Mouse (Mus musculus) layer of hippocampus, postnatal 10 days (tissue): Measurements from ENCODE around the gene Tec. TPM values are rescaled to one million over a fixed set of nuclear protein-coding genes. Genes with fewer than 3 reads are reported as not detected.

Experiments
- DNase-seq, 2 experiments: peaks; one replicate each; pipeline ENCODE4 v3.0.0; 2021; ENCODE audit warnings: low spot score in 2 of 2
- total RNA-seq, 2 experiments: library from RNA; stranded (reverse); gene quantifications; 2 replicates each; pipeline ENCODE4 v1.2.3; 2021

Gene Tec
- total RNA-seq, 2 experiments from 2014 or later, result 2.1 to 2.4 TPM

DNA sequence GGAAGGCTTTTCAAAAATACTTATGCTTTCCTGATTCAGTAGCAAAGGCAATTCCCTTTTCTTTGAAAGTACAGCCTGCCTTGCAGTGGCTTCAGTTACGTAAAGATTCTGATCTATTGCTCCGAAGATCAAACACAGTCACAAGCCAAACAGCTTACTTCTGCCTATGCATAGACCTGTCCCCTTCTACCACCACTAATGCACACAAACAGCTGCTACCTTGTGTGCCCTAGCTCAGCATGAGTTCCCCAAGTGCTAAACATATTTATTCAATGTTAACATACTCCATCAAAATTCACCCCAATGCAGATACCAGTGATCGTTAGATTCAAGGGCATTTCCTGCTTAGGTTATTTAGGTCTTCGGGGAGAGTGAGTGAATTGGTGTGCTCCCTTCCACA is 121.8 kb downstream of the Tec start:
- no peak for DNase-seq

DNA sequence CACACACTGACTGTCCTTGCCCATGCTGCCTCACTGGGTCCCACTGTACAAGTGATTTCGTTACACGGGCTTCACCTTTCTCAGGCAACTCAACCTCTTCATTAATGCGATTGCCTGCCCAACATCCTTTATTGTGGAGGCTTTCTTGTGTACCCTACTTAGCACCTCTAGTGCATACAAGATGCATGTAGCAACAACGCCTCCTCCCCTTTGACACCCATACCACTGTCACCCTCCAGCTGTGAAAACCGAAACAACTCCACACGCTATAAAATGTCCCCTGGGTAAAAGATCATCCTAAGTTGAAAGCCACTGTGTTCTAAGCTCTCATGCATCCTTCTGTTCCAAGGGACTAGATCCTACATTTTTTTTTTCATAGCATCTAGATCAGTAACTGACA is 125.2 kb downstream of the Tec start:
- no peak for DNase-seq

DNA sequence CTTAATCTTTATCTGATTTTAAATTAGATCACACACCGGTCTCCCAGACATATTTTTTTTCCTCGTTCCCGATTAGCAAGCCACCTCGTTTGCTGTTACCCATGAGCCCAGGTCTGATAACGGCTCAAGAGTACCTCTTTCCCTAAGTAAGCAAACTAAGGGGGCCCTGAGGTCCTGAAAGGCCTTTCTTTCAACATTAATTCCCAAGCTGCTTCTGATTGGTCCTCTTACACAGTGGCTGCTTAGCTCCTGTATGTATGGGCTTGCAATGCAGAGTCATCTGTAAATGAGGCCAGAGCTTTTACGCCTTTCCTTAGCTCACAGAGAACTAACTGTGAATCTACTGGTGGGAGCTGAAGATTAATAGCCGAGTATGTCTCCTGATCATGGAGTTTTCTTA is 131.4 kb downstream of the Tec start:
- DNase-seq, result no peak

DNA sequence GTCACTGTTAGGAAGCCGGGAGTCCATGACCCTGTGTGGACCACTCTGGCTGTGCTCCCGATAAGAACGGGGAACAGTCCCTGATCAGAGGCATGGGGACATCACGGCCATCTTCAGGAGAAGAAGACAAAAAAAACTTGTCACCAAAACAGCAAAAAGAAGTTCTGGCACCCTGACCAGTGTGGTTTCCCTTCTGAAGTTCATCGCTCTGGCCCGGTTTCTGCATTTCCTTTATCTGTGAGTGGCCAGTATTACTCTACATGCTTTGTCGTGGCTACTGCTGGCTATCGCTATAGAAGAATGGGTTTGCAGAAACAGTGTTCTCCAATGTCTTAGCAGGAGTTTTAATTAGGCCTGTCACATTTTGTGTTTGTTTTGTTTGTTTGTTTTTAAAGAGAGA is 131.8 kb downstream of the Tec start:
- no peak for DNase-seq

DNA sequence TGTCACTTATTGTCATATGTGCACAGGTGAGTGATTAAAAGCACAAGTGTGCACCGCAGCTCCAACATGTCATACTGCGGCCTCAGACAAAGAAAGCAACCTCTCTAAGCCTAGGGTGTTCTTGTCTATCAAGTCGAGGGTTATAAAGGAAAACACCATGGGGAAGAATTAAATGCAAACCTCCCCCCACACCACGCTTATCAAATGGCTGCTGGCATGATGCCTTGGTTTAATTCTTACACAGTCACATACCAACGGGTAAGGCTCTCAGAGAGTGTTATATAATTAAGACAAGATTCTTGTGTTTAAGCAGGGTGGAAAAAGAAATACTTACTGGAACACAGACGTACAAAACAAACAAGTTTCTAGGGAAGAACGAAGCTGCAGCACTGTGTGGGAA is 132.5 kb downstream of the Tec start:
- DNase-seq, result no peak

DNA sequence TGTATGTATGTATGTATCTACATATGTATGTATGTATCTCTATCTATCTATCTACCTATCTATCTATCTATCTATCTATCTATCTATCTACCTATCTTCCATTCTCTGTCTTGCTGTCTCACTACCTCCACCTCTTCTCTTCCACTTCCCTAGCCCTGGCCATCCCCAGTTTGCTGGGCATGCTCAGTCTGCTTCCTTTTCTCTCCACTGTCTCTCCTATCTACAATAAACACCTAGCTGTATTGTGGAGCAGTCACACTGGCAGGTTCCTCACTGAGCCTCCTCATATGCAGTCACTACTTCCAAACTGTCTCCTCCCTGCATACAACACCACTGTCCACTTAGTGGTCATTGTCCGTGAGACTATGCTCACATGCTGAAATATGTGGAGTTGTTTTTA is 135.4 kb downstream of the Tec start:
- DNase-seq, result no peak

DNA sequence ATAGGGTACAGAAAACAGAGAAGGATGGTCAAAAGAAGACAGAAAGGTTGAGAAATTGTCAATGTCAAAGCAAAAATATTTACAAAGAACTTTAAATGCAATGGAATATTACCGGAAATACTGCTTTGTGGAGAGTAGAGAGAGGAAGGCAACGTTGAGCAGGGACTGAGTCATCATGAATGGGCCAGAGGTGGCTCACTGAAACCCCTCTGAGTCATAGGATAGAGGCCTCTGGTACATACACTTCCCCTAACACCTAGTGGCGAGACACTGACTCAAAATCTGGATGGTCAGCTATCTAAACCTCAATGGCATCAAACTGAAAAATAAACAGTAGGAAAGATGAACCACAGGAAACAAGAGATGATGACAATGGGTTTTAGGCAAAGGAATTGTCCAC is 142.9 kb downstream of the Tec start:
- no peak for DNase-seq

DNA sequence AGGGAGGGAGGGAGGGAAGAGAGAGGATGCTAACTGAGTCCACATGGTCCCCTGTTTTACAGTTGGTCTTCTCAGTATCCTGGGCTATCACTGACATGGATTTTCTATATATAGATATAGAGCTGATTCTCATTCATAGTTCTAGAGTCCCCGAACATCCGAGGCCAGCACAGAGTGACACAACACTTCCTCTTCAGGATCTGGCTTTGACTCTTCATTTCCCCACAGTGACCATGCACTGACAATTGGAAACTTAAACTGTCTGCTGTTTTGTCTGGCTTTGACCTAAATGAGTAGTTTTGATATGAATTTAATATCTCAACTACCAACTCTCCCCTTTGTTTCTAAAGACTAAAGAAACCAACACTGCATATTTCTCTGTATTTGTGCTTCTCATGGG is 144.9 kb downstream of the Tec start:
- no peak for DNase-seq

DNA sequence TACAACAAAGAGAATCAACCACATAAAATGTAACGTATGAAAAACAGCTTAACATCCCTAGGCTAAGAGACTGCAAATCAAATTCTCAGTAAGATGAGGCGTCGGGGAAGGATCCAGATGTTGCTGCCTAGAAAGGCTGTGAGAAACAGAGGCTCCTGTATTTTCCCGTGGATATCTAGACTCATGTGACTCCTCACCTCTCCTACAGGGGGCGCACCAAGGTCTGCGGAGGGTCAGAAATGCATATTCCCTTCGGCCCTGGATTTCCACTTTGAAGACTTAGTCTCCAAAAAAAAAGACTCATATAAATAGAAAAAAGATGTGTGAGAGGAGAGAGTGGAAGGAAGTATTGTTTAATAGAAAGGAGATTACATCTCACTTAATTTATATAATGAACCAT is 147.7 kb downstream of the Tec start:
- DNase-seq, result no peak

DNA sequence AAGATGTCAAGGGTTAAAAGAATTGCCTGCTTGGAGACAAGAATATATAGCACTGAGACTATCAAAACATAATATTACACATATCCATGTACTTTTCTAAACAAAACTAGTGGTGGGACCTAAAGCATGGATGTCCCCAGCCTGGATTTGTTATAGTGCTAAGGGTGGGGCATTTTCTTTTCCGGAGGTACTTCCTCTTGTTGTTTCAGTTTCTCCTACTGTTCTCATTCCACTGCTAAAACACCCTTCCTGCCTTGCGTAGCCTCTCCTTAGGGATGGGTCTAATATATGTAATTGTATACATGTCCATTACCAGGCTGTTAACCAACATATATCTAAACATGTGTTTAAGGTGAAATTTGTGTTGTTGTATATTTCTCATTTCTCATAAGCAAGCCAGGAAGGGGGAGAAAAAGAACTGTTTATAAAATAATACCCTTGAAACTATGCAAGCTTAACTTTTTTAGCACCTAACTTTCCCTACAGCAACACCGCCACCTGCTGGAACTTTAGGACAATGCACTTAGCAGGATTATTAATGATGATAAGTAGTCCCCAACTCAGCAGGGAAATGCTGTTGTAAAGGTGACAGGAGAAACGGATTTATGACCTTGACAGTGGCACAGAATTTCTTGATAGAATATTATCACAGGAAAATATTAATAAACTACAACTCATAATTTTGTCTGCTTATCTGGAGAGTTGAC is 157.6 kb downstream of the Tec start:
- peak; percentile 81 to 89 for DNase-seq

DNA sequence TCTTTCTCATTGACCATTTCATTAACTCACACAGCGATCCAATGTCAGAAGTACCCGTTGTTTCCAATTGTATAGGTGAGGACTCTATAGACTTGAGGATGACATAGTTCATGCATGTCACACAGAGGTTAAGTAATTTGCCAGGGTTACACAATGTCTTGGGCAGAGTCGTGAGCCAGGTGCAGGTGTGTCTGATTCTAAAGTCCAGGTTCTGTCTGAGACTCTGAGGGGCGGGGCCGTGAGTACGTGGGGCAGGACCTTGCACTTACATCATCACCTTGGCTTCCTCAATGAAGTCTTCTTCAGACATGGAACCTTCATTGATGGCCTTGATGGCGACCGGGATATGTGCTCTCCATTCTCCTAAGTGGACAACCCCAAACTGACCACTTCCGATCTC is 158.3 kb downstream of the Tec start:
- DNase-seq, result no peak

DNA sequence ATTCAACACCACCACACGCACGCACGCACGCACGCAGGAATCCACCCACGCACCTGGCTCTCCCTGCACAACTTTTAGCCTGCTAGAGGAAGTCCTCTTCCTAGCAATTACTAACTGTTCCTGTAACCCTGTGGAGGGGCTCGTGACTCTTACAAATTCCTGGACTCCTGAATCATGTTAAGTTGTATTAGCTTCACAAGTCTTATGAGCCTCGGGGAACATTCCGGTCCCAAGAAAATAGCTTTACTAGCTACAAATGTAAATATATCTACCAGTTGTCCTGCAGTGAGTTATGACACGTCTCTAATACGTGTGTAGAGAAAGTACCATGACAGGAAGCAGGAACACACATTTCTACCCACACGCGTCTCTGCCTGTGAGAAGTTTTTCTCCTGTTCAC is 158.8 kb downstream of the Tec start:
- DNase-seq, result no peak

DNA sequence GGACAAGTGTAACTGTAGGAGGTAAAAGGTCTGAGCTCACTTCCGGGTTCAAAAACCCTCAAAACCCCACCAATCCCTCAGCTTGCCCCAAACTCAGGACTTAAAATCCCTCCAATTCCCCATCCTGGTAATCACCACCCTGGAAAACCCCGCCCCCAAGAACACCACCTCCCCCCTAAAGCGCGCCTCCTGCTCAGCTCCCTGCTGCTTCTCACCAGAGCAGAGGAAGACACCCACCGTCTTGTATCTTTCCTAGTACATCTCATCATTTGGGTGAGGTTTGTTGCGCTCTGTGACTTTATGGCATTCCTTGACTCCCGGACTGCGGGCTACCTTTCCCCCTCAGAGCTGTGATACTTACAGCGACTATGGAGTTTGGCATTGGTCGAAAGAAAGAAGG is 161.6 kb downstream of the Tec start:
- DNase-seq, result no peak

DNA sequence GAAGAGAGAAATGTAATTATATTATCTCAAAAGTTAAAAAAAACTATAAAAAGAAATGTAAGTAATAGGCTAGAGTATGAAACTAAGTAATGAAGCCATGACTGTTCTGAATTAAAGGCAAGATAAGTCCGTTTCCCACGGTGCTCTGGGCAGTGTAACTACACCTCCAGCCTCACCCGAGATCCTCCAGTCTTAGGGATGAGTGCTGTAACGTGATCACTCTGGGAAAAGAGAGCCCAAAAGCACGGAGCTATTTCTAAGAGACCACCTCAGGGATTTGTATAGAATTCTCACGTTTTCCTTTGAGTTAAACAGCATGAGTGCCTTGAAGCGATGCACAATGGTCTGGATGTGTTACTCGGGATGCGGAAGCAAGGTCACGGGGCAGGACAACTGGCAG is 162.2 kb downstream of the Tec start:
- no peak for DNase-seq

Other genes with a start within 250 kb of the Tec start
- gene Cnga1, start 224.2 kb downstream of the Tec start, total RNA-seq, result not detected
- not detected for gene Nipal1, start 220.7 kb downstream of the Tec start, total RNA-seq
- under 1 TPM in 1 of 2 experiments, not detected in 1; 0.11 TPM for gene Txk, start 115.7 kb downstream of the Tec start, total RNA-seq
- 10 to 100 TPM; 31.2 to 33.4 TPM for gene Slain2, start 45.8 kb upstream of the Tec start, total RNA-seq
- not detected for gene Gm10135, start 106.2 kb upstream of the Tec start, total RNA-seq
- 1 to 10 TPM; 5.8 to 7.3 TPM for gene Slc10a4, start 138.4 kb upstream of the Tec start, total RNA-seq